Mouse (Mus musculus): ENCODE data around the gene Vmn1r163.
"Not testable (repeated sequence)": the region's sequence is repeated elsewhere in the genome, so short reads cannot be mapped to it uniquely, and the experiment has no call there.

Gene Vmn1r163

DNA sequence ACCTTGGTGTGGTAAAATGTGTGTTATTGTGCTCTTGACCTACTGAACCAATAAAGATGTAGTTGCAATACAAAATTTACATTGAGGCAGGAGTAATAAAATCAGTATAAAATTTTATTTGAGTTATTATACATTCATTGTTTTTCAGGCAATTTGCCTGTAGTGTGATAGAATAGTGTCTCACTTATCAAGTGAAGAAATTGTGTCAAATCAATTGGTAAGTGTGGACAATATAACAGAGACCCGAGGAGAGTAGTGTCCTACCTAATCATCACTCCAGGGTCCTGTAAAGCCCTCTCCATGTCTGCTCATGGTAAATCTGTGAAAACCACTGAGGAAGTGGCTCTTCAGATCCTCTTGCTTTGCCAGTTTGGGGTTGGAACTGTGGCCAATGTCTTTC, at the start of gene Vmn1r163:
Vmn1r163 (plus strand) TSS at position 301 of the 400 bp plus-strand sequence.
- not testable (repeated sequence) for DNase-seq

DNA sequence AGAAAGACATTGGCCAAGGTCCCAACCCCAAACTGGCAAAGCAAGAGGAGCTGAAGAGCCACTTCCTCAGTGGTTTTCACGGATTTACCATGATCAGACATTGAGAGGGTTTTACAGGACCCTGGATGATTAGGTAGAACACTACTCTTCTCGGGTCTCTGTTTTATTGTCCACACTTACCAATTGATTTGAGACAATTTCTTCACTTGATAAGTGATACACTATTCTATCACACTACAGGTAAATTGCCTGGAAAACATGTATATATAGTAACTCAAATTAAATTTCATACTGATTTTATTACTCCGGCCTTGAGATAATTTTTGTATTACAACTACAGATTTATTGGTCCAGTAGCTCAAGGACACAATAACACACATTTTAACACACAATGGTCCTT, 35.5 kb upstream of the Vmn1r163 start, which contains the start of gene Gm4216:
Gm4216 (minus strand) TSS at position 101 of the 400 bp plus-strand sequence.
- DNase-seq = not testable (repeated sequence)

GRCm38 (mm10) chr7:23067356-23067755, 12.0 kb downstream of the Vmn1r163 start, which contains the start of gene Gm8720:
Gm8720 (minus strand) TSS chr7:23067456.
- not testable (repeated sequence) for DNase-seq
